Mouse (Mus musculus) MEL (cell line): Measurements from ENCODE around the gene Selenow. TPM values are rescaled to one million over a fixed set of nuclear protein-coding genes. Genes with fewer than 3 reads are reported as not detected.
A peak's percentile ranks its signal among the peaks of the same experiment; 100 is the strongest.

Source experiments
- DNase-seq: peaks from one replicate; pipeline ENCODE4 v3.0.0; 2011; ENCODE audit warnings: low read depth, low spot score
- H3K27ac ChIP-seq: 2 replicates; pipeline ENCODE4 v1.5.1; 2012; ENCODE audit warnings: low read depth, mild to moderate bottlenecking, control low read depth, low read length, moderate library complexity; ENCODE audit not compliant: control insufficient read depth
- H3K27me3 ChIP-seq, 2 experiments: fragments of 150-350 bp in 1 of 2; sonication (generic) in 1 of 2; 2 replicates each; pipeline ENCODE4 v1.6.1; 2012; ENCODE audit warnings: low read length in 2 of 2, mild to moderate bottlenecking in 2 of 2, improper control_type of control experiment in 1 of 2, moderate library complexity in 1 of 2; ENCODE audit not compliant: insufficient read depth in 2 of 2, control insufficient read depth in 1 of 2
- H3K36me3 ChIP-seq, 2 experiments: 2 replicates each; pipeline ENCODE4 v1.6.1; 2012 to 2014; ENCODE audit warnings: low read length in 2 of 2, improper control_type of control experiment in 1 of 2, inconsistent platforms in 1 of 2, mild to moderate bottlenecking in 1 of 2; ENCODE audit not compliant: insufficient read depth in 2 of 2, control insufficient read depth in 1 of 2
- H3K4me1 ChIP-seq, 2 experiments: fragments of 150-350 bp in 1 of 2; sonication (generic) in 1 of 2; 2 replicates each; pipeline ENCODE4 v1.6.1; 2012; ENCODE audit warnings: low read length in 2 of 2, improper control_type of control experiment in 1 of 2, mild to moderate bottlenecking in 1 of 2; ENCODE audit not compliant: insufficient read depth in 2 of 2, control insufficient read depth in 1 of 2
- H3K4me3 ChIP-seq, 2 experiments: fragments of 150-350 bp in 1 of 2; sonication (generic) in 1 of 2; 2 replicates each; pipeline ENCODE4 v1.5.1; 2012; ENCODE audit warnings: low read depth in 2 of 2, low read length in 2 of 2, mild to moderate bottlenecking in 2 of 2, moderate library complexity in 2 of 2, control low read depth in 1 of 2, improper control_type of control experiment in 1 of 2; ENCODE audit not compliant: control insufficient read depth in 1 of 2, insufficient read depth in 1 of 2
- H3K79me2 ChIP-seq: 2 replicates; pipeline ENCODE4 v1.6.1; 2012; ENCODE audit warnings: mild to moderate bottlenecking, low read length, moderate library complexity; ENCODE audit not compliant: control insufficient read depth, poor library complexity, insufficient read depth
- H3K9ac ChIP-seq: 2 replicates; pipeline ENCODE4 v1.6.1; 2012; ENCODE audit warnings: low read depth, mild to moderate bottlenecking, control low read depth, low read length, moderate library complexity; ENCODE audit not compliant: control insufficient read depth, poor library complexity, severe bottlenecking
- H3K9me3 ChIP-seq: fragments of 150-350 bp; sonication (generic); replicated peaks from 2 replicates; pipeline ENCODE4 v1.6.1; 2012; ENCODE audit warnings: mild to moderate bottlenecking, low read length, improper control_type of control experiment, moderate library complexity; ENCODE audit not compliant: insufficient read depth
- BHLHE40 ChIP-seq: IDR thresholded peaks from 2 replicates; pipeline ENCODE4 v1.6.1; 2012; ENCODE audit warnings: low read depth, mild to moderate bottlenecking, inconsistent platforms, low read length, improper control_type of control experiment, borderline replicate concordance
- CHD2 ChIP-seq: IDR thresholded peaks from 2 replicates; pipeline ENCODE4 v1.6.1; 2011; ENCODE audit warnings: low read length, improper control_type of control experiment
- CTCF ChIP-seq, 3 experiments: IDR thresholded peaks in 2 of 3; conservative IDR thresholded peaks in 1 of 3; 2 replicates each; pipeline ENCODE4 v1.5.1; 2011 to 2012; ENCODE audit warnings: low read length in 3 of 3, low read depth in 2 of 3, mild to moderate bottlenecking in 2 of 3, improper control_type of control experiment in 1 of 3, inconsistent platforms in 1 of 3, mixed read lengths in 1 of 3, moderate library complexity in 1 of 3; ENCODE audit not compliant: control insufficient read depth in 1 of 3, insufficient read depth in 1 of 3, poor library complexity in 1 of 3, severe bottlenecking in 1 of 3
- E2F4 ChIP-seq: IDR thresholded peaks from 2 replicates; pipeline ENCODE4 v1.6.1; 2011; ENCODE audit warnings: low read depth, low read length, improper control_type of control experiment, borderline replicate concordance
- ELF1 ChIP-seq: IDR thresholded peaks from 2 replicates; pipeline ENCODE4 v1.6.1; 2014; ENCODE audit warnings: low read depth, mild to moderate bottlenecking, inconsistent platforms, low read length, improper control_type of control experiment, moderate library complexity
- EP300 ChIP-seq, 2 experiments: IDR thresholded peaks; 2 replicates each; pipeline ENCODE4 v1.6.1; 2011; ENCODE audit warnings: improper control_type of control experiment in 2 of 2, low read length in 2 of 2, low read depth in 1 of 2, mild to moderate bottlenecking in 1 of 2
- ETS1 ChIP-seq: IDR thresholded peaks from 2 replicates; pipeline ENCODE4 v1.6.1; 2012; ENCODE audit warnings: low read depth, mild to moderate bottlenecking, inconsistent platforms, low read length, improper control_type of control experiment, moderate library complexity
- GABPA ChIP-seq: IDR thresholded peaks from 2 replicates; pipeline ENCODE4 v1.6.1; 2012; ENCODE audit warnings: low read depth, mild to moderate bottlenecking, inconsistent platforms, low read length, improper control_type of control experiment, moderate library complexity
- GATA1 ChIP-seq: IDR thresholded peaks from 2 replicates; pipeline ENCODE4 v1.6.1; 2011; ENCODE audit warnings: low read depth, low read length, improper control_type of control experiment
- HCFC1 ChIP-seq: IDR thresholded peaks from 2 replicates; pipeline ENCODE4 v1.6.1; 2012; ENCODE audit warnings: low read depth, mild to moderate bottlenecking, inconsistent platforms, low read length, improper control_type of control experiment, moderate library complexity
- JUND ChIP-seq: IDR thresholded peaks from 2 replicates; pipeline ENCODE4 v1.6.1; 2011; ENCODE audit warnings: low read depth, mild to moderate bottlenecking, improper control_type of control experiment, low read length
- MAX ChIP-seq: IDR thresholded peaks from 2 replicates; pipeline ENCODE4 v1.6.1; 2011; ENCODE audit warnings: low read length, improper control_type of control experiment
- MEF2A ChIP-seq: IDR thresholded peaks from 2 replicates; pipeline ENCODE4 v1.6.1; 2014; ENCODE audit warnings: low read depth, mild to moderate bottlenecking, inconsistent platforms, low read length, improper control_type of control experiment; ENCODE audit not compliant: poor library complexity, insufficient replicate concordance, severe bottlenecking; ENCODE audit errors: extremely low read depth
- MXI1 ChIP-seq: IDR thresholded peaks from 2 replicates; pipeline ENCODE4 v1.6.1; 2011; ENCODE audit warnings: mild to moderate bottlenecking, low read depth, low read length, improper control_type of control experiment
- MYB ChIP-seq: IDR thresholded peaks from 2 replicates; pipeline ENCODE4 v1.6.1; 2011; ENCODE audit warnings: mild to moderate bottlenecking, low read depth, low read length, improper control_type of control experiment
- MYC ChIP-seq: IDR thresholded peaks from 2 replicates; pipeline ENCODE4 v1.6.1; 2011; ENCODE audit warnings: low read depth, mild to moderate bottlenecking, low read length, improper control_type of control experiment, moderate library complexity
- NELFE ChIP-seq: IDR thresholded peaks from 2 replicates; pipeline ENCODE4 v1.6.1; 2011; ENCODE audit warnings: low read depth, low read length, improper control_type of control experiment
- NRF1 ChIP-seq: IDR thresholded peaks from 2 replicates; pipeline ENCODE4 v1.6.1; 2014; ENCODE audit warnings: low read depth, mild to moderate bottlenecking, inconsistent platforms, low read length, improper control_type of control experiment, moderate library complexity; ENCODE audit not compliant: poor library complexity, insufficient read depth, severe bottlenecking
- POLR2A ChIP-seq, 2 experiments: IDR thresholded peaks; 2 replicates each; pipeline ENCODE4 v1.6.1; 2011 to 2012; ENCODE audit warnings: low read length in 2 of 2, mild to moderate bottlenecking in 2 of 2, control low read depth in 1 of 2, improper control_type of control experiment in 1 of 2, low read depth in 1 of 2, moderate library complexity in 1 of 2; ENCODE audit not compliant: control insufficient read depth in 1 of 2, insufficient read depth in 1 of 2, poor library complexity in 1 of 2
- POLR2AphosphoS5 ChIP-seq: IDR thresholded peaks from 2 replicates; pipeline ENCODE4 v1.6.1; 2012; ENCODE audit warnings: low read depth, borderline replicate concordance, mild to moderate bottlenecking, inconsistent platforms, low read length, moderate library complexity, mixed read lengths
- RAD21 ChIP-seq: IDR thresholded peaks from 2 replicates; pipeline ENCODE4 v1.6.1; 2011; ENCODE audit warnings: mild to moderate bottlenecking, low read depth, low read length, improper control_type of control experiment
- SMC3 ChIP-seq: IDR thresholded peaks from 2 replicates; pipeline ENCODE4 v1.6.1; 2011; ENCODE audit warnings: low read depth, low read length, improper control_type of control experiment
- TAL1 ChIP-seq: IDR thresholded peaks from 2 replicates; pipeline ENCODE4 v1.6.1; 2012; ENCODE audit warnings: mild to moderate bottlenecking, inconsistent platforms, low read length, moderate library complexity, mixed read lengths
- TBP ChIP-seq: IDR thresholded peaks from 2 replicates; pipeline ENCODE4 v1.8.0; 2011; ENCODE audit warnings: low read depth, low read length, improper control_type of control experiment
- TCF12 ChIP-seq: IDR thresholded peaks from 2 replicates; pipeline ENCODE4 v1.6.1; 2014; ENCODE audit warnings: low read depth, mild to moderate bottlenecking, inconsistent platforms, low read length, improper control_type of control experiment, moderate library complexity
- USF1 ChIP-seq: IDR thresholded peaks from 2 replicates; pipeline ENCODE4 v1.6.1; 2014; ENCODE audit warnings: low read depth, mild to moderate bottlenecking, inconsistent platforms, low read length, improper control_type of control experiment, moderate library complexity
- ZKSCAN1 ChIP-seq: IDR thresholded peaks from 2 replicates; pipeline ENCODE4 v1.6.1; 2012; ENCODE audit warnings: low read depth, mild to moderate bottlenecking, inconsistent platforms, low read length, improper control_type of control experiment, moderate library complexity
- ZMIZ1 ChIP-seq: IDR thresholded peaks from 2 replicates; pipeline ENCODE4 v1.6.1; 2012; ENCODE audit warnings: low read depth, mild to moderate bottlenecking, inconsistent platforms, low read length, improper control_type of control experiment, moderate library complexity
- ZNF384 ChIP-seq: IDR thresholded peaks from 2 replicates; pipeline ENCODE4 v1.6.1; 2012; ENCODE audit warnings: low read depth, mild to moderate bottlenecking, inconsistent platforms, low read length, improper control_type of control experiment
- polyA plus RNA-seq, 2 experiments: library from polyadenylated mRNA; stranded (reverse) in 1 of 2; unstranded in 1 of 2; fragments of >175 nt in 1 of 2; fragments of >200 nt in 1 of 2; gene quantifications; 2 replicates each; pipeline versions ENCODE4 v1.2.1 to v1.2.4; 2012; ENCODE audit warnings: low replicate concordance in 2 of 2, low read depth in 1 of 2; ENCODE audit not compliant: insufficient read length in 2 of 2, insufficient read depth in 1 of 2, missing spikeins in 1 of 2
- total RNA-seq: library from RNA; depleted of rRNA; stranded (reverse); fragments of 300-350 nt; gene quantifications from 2 replicates; pipeline ENCODE4 v1.2.3, GENCODE M21; 2012

The Selenow gene
- total and polyA plus RNA-seq, 3 experiments, result 13.1 to 71.2 TPM; not detected in 1

GRCm38 (mm10) chr7:15954978-15955443 lies 32.8 kb upstream of the Selenow start:
- Histone ChIP-seq H3K36me3 (peaks cover 0 to 28% of the 10 kb centered on the region in 2 experiments; a peak in 2 of 4 replicates), H3K9ac (peak overlapping the region; percentile 46), H3K4me3 (peak overlapping the region; percentile 20 to 55), H3K79me2 (no peaks in the 10 kb centered on the region), H3K27ac (peak overlapping the region; percentile 82), H3K4me1 (peaks cover 0 to 37% of the 10 kb centered on the region in 2 experiments; a peak in 2 of 4 replicates), H3K27me3 (no peaks in the 10 kb centered on the region), H3K9me3 (no peaks in the 10 kb centered on the region)
- DNase-seq, result peak; percentile 93
- no peak for TF ChIP-seq CTCF (IDR thresholded peaks at IDR 0.05 in 2 of 3, conservative IDR thresholded peaks at IDR 0.05 in 1 of 3; ENCODE audit: control insufficient read depth in 1 of 3, insufficient read depth in 1 of 3, low read depth in 2 of 3, low read length in 3 of 3, poor library complexity in 1 of 3, severe bottlenecking in 1 of 3)
- no peak for TF ChIP-seq ZNF384
- TF ChIP-seq POLR2AphosphoS5, result no peak
- TF ChIP-seq E2F4, result no peak
- no peak for TF ChIP-seq CHD2
- no peak for TF ChIP-seq MXI1
- no peak for TF ChIP-seq NRF1
- 0 out of 2 replicates have a peak, but pooled peaks have one; percentile 15 for TF ChIP-seq TBP
- TF ChIP-seq GATA1, result 0 out of 2 replicates have a peak, but pooled peaks have one; percentile 21
- TF ChIP-seq GABPA, result no peak
- peak; percentile 30; the same call in 1 of the 2 replicates for TF ChIP-seq NELFE
- peak in 1 of 2 experiments; percentile 55; a peak in 2 of 4 replicates for TF ChIP-seq EP300 (IDR thresholded peaks at IDR 0.05; ENCODE audit: low read depth in 1 of 2, low read length in 2 of 2)
- no peak for TF ChIP-seq JUND
- TF ChIP-seq ETS1, result no peak
- peak; percentile 52 for TF ChIP-seq TCF12
- peak; percentile 79 for TF ChIP-seq TAL1
- peak in 1 of 2 experiments; percentile 48; a peak in 1 of 4 replicates for TF ChIP-seq POLR2A (IDR thresholded peaks at IDR 0.05; ENCODE audit: control insufficient read depth in 1 of 2, insufficient read depth in 1 of 2, low read depth in 1 of 2, low read length in 2 of 2, poor library complexity in 1 of 2)
- no peak for TF ChIP-seq USF1
- TF ChIP-seq ZKSCAN1, result no peak
- no peak for TF ChIP-seq RAD21

- DNase-seq, result peak; percentile 84
- Histone ChIP-seq H3K27ac (peak overlapping the region; percentile 82), H3K4me3 (peak overlapping the region; percentile 20 to 55; a peak in 3 of 4 replicates), H3K79me2 (no peaks in the 10 kb centered on the region), H3K9ac (peak overlapping the region; percentile 17; the same call in 1 of the 2 replicates), H3K4me1 (peaks cover 0 to 43% of the 10 kb centered on the region in 2 experiments; a peak in 2 of 4 replicates), H3K9me3 (no peaks in the 10 kb centered on the region), H3K27me3 (no peaks in the 10 kb centered on the region), H3K36me3 (peaks cover 0 to 31% of the 10 kb centered on the region in 2 experiments; a peak in 2 of 4 replicates)
- TF ChIP-seq MXI1, result peak; percentile 69
- TF ChIP-seq BHLHE40, result no peak
- no peak for TF ChIP-seq RAD21
- no peak for TF ChIP-seq TBP
- no peak for TF ChIP-seq ZNF384
- TF ChIP-seq MYC, result 0 out of 2 replicates have a peak, but pooled peaks have one; percentile 60
- TF ChIP-seq MEF2A, result no peak
- 0 out of 2 replicates have a peak, but pooled peaks have one; percentile 54 for TF ChIP-seq TCF12
- TF ChIP-seq ZKSCAN1, result no peak
- TF ChIP-seq MYB, result peak; percentile 37; the same call in 1 of the 2 replicates
- TF ChIP-seq HCFC1, result no peak
- no peak for TF ChIP-seq ELF1
- TF ChIP-seq ZMIZ1, result 0 out of 2 replicates have a peak, but pooled peaks have one; percentile 28
- TF ChIP-seq TAL1, result peak; percentile 47; the same call in 1 of the 2 replicates
- peak; percentile 76; the same call in 1 of the 2 replicates for TF ChIP-seq MAX
- no peak for TF ChIP-seq SMC3
- TF ChIP-seq ETS1, result peak; percentile 61; the same call in 1 of the 2 replicates
- no peak for TF ChIP-seq POLR2A (IDR thresholded peaks at IDR 0.05; ENCODE audit: control insufficient read depth in 1 of 2, insufficient read depth in 1 of 2, low read depth in 1 of 2, low read length in 2 of 2, poor library complexity in 1 of 2)
- no peak for TF ChIP-seq E2F4
Observed at GRCm38 (mm10) chr7:15954436-15954835, 32.2 kb upstream of the Selenow start.
